Mouse (Mus musculus) spleen, postnatal 10 days (tissue): ENCODE measurements around the gene Ttc30b.
"Not testable (repeated sequence)": the region's sequence is repeated elsewhere in the genome, so short reads cannot be mapped to it uniquely, and the experiment has no call there.

ENCODE experiments used
- DNase-seq, 2 experiments: peaks; one replicate each; pipeline ENCODE4 v3.0.0; 2021 to 2022; ENCODE audit warnings: low spot score in 2 of 2

Gene Ttc30b

DNA sequence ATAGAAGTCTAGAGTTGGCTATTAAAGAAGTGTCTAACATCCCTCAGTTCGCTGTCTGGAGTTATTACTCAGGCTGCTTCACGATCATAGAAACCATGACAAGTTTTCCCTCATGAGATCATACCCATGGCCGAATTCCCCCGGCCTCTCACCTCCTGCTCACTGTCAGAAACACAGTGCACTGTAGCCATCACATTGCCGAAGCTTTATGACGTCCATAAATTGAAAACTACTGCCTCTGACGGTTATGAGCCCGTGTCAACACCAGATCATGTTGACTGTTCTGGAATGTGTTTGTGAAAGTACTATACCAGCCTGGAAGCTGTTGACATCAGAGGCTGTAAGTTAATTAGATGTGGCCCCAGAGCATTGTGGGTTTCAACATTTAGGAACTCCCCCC, 12.3 kb upstream of the Ttc30b start:
- DNase-seq = no peak

DNA sequence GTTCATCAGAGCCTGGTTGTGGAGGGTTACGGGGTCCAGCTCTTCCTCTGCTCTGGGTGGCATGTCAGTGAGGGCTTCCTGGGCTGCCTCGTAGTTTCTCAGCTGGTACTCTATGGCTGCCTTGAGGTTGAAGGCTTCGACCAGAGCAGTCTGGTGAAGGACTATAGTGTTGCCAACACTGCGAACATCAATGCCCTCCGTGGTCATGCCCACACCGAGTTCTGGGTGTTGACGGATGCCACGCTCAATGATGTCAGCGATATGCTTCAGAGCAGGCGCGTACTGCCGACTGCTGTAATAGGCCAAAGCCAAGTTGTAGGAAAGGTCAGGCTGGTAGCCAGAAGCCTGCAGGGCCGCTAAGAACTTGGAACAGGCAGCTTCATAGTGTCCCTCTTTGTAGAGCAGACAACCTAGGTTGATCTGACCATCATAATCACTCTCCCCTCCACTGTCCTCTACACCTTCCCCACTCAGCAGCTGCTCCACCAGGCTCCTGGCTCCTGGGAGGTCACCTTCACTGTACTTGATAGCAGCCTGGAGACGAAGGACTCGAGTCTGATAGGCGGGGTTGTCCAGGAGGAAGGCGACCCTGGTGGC, 767 bp downstream of the Ttc30b start:
- DNase-seq = not testable (repeated sequence)

- not testable (repeated sequence) for DNase-seq
These were observed 1.7 kb downstream of the Ttc30b start for GRCm38 (mm10) chr2:75936685-75937084.

DNA sequence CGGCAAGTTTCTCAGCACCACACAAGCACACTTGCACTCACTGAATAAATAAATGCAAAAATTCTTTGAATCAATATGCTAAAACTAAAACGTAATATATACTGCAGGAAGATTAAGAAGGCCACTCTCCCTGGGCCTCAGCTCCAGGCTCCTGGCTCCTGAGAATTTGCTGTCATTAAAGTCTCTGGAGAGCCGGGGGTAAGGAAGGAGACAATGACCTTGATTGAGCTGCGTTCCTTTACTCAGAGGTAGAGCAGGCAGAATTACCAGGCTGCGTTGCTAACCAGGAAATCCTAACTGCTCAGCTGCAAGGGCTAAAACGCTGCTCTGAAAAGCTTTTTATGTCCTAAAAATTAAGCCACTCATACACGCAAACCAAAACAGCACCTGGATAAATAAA, 4.8 kb downstream of the Ttc30b start:
- no peak for DNase-seq

- no peak for DNase-seq
These were observed 7.4 kb downstream of the Ttc30b start for GRCm38 (mm10) chr2:75930941-75931340.

- no peak for DNase-seq
These were observed 8.5 kb downstream of the Ttc30b start for GRCm38 (mm10) chr2:75929786-75930444.

DNA sequence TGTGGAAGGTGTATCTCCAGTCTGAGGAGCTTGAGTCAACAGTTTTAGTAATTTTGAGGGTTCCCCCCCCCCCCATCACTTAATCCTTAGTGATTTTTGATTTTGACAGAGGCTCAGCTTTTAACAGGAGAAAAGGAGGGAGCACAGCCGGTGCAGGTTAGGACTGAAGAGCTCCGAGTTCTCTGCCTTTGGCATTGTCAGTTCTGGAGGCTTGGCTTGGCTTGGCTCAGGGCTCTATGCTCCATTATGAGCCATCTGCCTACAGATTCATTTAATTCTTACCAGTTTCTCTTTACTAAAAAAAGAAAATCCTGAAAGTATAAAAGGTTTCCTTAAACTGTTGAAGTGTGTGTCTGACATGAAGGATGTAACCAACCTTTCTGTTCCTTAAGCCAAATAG, 9.2 kb downstream of the Ttc30b start:
- DNase-seq = no peak

DNA sequence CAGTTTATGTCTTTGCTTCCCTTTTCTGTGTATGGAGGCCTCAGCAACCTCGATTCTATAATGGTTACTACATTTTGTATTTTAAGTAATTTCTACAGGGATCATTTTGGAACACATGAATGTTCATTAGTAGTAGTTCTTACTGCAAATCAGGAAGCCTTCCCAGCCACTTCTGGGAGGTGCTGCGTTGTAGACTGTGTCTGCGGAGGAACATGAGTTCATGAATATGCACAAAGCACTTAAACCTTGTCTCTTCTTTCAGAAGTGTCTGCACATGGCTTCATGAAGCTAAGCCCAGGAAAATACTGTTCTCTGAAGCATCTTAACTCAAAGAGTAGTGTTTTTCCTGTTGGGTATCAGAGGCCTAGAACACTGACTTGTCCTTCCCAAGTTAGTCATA, 10.4 kb downstream of the Ttc30b start:
- DNase-seq = no peak

- DNase-seq = no peak
These were observed 12.3 kb downstream of the Ttc30b start for GRCm38 (mm10) chr2:75926061-75926460.

GRCm38 (mm10) chr2:75923807-75924340, 14.5 kb downstream of the Ttc30b start:
- DNase-seq = no peak

DNA sequence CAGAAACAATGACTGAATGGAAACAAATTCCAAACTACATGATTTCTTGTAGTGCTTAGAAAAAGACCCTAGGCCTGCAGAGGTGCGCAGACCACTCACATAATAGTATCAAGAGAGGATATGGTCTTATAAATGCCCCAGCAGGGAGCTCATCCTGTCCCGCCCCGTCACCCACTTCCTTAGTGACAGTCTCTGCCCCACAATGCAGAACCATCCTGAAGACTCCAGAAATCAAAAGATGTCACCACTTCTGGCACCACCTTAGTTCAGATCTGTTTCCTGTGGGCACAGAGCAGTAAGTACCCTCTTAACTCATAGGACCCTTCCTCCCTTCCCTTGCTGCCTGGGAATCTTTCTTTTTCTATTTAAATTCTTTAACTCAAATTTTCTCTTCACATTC, 23.3 kb downstream of the Ttc30b start:
- no peak for DNase-seq

GRCm38 (mm10) chr2:75907142-75907541, 31.2 kb downstream of the Ttc30b start:
- no peak for DNase-seq

GRCm38 (mm10) chr2:75901869-75902268, 36.5 kb downstream of the Ttc30b start:
- DNase-seq = no peak

DNA sequence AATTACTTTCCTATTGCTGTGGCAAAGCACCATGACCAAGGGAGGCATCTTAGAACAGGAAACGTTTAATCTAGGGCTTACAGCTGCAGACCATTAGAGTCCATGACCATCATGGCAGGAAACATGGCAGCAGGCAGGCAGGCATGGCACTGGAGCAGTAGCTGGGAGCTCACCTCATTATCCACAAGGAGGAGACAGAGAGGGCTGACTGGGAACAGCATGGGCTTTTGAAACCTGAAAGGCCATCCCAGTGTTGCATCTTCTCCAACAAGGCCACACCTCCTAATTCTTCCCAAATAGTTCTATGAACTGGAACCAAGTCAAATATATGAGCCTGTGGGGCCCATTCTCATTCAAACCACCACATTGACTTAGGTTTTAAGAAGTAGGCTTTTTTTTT, 38.1 kb downstream of the Ttc30b start:
- DNase-seq = no peak

DNA sequence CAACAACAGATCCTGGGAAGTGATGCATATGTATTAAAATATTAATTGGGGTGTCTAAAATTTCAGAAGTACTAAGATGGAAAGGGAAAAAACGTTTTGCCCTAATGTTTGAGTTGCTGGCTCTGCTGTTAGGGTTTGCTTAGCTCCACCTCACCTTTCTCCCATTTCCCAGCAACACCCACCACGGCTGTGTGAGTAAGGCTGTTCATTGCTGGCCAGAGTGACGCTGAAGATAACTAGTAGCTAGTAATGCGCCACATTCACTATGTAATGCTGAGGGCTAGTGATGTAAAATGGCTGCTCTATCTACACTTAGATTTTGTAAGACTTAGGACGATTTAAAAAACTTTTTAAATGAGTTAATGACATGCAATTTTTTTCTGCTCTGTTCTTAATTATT, 42.7 kb downstream of the Ttc30b start:
- no peak for DNase-seq

- DNase-seq = no peak
These were observed 46.4 kb downstream of the Ttc30b start for GRCm38 (mm10) chr2:75891981-75892380.
